Mouse (Mus musculus) kidney, postnatal 25 days (tissue): ENCODE results near the gene Serpinb1c.
A peak's percentile ranks its signal among the peaks of the same experiment; 100 is the strongest.
"Not testable (repeated sequence)": the region's sequence is repeated elsewhere in the genome, so short reads cannot be mapped to it uniquely, and the experiment has no call there.

ENCODE experiments used
- DNase-seq, 2 experiments: peaks; one replicate each; pipeline ENCODE4 v3.0.0; 2021; ENCODE audit warnings: mixed read lengths in 2 of 2

Gene Serpinb1c

DNA sequence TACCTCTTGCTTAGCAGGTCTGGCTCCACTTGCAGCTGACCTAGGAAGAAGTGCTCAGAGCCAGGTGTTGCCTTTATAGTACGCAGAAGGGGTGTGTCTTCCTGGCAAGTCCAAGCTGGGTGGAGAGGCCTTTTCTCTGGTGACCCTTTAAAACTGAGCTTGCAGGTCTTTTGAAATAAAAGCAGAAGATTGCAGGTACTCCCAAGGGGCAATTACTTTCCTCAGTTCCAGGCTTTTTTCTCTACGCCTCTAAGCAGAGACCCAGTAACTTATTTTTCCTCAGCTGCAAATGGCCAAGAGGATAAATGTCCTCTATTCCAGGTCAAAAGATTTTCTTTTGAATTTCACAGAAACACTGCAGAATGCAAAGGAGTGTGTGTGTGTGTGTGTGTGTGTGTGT is at the start of gene Serpinb1c:
Serpinb1c (minus strand) TSS at position 101 of the 400 bp plus-strand sequence.
- DNase-seq, result no peak

DNA sequence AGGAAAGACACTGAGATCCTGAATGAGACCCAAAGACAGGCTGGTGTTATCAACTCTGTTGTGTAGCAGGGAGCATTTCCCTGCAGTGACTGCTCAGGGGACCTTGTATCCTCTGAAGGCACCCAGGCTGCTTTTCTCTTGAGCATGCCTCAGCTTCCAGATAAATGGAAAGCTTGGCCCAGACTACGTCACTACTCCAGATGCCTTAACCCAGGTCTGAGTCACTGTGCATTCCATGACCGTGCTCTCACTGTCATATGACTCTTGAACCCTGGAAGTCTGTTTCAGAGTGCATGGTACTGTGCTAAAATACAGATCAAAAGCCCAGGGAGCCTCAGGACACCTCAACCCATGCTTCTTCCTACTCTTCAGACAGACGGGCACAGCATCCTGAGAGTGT is 41.2 kb upstream of the Serpinb1c start:
- DNase-seq, result not testable (repeated sequence)

DNA sequence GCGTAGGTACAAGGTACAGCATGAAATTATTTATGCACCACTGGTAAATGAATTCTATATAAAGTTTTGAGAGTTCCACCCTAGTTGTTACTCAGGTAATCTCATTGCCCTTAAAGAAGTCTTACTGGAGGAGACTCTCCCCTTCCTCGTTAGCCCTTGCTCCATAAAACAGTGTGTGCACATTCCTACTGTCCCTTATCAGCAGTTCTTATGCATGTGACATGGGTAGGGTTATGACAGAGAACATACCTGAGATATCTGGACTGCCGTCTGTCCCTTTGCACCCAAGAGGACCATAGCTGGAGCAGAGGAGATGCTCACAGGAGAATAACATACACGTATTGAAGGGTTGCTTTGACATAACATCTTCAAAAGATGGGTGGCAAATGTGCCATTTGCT is 40.3 kb upstream of the Serpinb1c start:
- not testable (repeated sequence) for DNase-seq

DNA sequence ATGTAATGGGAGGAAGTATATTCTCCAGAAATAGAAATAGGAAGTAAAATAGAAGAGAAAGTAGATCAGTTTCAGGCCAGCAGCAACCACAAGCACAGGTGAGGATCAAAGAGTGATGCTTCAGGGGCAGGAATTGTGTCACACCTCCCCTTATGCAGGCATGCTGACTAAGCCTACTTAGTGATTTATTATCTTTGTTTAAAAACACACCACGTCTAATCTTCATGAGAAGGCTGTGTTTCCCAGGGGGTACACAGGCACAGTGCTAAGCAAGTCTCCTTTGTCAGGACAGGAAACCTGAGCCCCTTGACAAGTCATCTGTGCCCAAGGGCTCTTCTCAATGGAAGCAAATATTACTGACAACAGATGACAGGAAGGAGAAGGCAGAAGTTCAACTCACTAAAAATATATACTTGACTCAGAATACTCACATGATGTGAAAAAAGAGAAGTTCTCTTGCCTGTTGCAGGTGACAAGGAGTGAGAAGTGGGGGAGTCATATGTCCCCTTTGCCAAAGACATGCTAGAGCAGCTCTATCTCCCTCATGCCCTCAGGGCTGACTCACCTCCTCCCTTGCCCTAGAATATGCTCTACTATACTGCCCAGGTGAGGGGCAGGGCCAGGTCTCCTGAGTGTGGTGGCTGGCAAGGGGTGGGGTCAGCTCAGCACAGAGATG is 36.8 kb upstream of the Serpinb1c start:
- DNase-seq, result no peak

DNA sequence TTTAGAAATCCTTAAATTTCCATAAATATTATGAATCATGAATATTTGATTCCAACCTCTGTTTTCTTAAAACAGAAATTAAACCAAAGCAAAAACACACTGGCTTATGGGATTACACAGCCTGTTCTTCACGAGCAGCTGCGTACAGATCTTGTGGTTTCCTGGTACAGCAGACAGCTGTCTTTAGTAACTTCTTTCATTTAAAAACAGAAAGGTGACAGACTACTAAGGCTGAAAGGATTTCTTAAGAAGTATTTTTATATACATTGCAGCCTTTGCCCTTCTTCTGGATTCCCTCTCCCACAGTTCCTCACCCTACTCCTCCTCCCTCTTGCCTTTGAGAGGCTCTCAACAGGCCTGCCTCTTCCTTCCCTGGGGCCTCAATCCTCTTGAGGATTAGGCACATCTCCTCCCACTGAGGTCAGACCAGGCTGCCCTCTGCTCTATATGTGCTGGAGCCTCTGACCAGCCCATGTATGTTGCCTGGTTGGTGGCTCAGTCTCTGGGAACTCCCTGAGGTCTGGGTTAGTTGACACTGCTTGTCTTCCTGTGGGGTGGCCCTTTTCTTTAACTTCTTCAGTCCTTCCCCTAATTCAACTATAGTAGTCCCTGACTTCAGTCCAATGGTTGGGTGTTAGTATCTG is 31.2 kb upstream of the Serpinb1c start:
- no peak for DNase-seq

DNA sequence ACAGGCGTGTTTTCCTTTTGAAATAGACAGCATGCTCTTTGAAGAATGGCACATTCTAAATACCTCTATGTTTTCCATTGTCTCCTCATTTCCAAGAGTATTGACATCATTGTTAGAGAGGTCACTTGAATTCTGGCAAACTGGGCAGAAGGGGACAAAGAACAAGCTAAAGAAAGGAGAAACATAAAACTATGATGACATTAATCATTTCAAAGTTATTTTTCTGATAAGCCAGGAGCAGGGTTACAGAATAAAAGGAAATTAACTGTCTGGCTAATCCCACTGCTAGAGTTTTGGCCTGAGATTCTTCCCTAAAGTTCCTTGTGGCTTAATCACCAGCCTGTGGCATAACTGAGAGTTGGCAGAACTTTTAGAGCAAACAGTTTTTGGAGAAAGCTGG is 29.2 kb upstream of the Serpinb1c start:
- DNase-seq, result no peak

DNA sequence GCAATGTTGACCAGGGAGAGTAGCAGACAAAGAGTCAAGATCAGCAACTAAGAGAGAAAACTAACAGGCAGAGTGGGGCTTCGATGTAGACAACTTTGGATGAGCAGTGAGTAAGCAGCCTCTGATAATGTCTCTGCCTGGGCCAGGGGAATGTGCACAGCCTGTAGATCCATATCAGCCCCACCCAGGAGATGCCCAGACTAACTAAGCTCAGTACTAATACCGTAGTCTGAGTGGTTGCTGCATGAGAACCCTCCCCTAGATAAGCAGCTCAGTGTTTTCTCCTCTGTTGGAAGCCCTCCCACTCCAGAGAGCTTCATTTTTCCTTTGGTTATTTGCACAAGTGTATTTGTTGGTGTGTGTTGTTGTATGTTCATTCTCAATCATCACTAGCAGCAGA is 28.6 kb upstream of the Serpinb1c start:
- no peak for DNase-seq

DNA sequence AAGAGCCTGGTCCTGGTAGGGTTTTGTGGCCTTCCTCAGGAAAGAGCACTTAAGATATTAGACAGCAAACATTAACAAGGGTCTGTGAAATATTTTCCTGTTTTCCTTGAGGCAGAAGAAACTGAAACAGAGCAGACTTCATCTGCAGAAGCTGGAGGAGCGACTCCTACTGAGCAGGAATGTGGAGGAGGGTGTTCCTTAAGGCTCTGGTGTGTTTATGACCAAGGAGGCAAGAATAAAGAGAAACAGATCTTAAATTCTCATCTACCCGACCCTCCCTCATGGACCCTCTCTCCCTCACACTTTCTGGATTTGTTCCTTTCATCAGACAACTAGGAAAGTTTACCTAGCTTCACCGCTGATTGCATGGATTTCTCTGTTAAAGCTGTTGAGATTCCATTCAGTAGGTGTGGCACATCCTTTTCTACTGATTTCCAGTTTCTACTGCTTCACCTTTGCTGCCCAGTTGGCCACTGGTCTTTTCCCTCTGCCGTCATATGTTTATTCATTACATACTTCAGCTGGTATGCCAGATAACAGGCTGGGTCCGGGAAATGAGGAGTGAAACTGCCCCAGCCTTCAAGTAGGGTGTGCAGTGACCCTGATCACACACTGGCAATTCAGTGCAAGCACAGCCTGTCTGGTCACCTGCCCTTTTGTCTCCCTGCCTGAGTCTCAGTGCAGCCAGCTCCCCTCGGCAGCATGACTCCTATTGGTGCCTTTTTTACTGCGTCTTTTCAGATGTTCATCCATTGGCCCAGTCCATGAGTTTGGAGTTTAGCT is 26.8 kb upstream of the Serpinb1c start:
- DNase-seq, result peak; percentile 36 to 76

DNA sequence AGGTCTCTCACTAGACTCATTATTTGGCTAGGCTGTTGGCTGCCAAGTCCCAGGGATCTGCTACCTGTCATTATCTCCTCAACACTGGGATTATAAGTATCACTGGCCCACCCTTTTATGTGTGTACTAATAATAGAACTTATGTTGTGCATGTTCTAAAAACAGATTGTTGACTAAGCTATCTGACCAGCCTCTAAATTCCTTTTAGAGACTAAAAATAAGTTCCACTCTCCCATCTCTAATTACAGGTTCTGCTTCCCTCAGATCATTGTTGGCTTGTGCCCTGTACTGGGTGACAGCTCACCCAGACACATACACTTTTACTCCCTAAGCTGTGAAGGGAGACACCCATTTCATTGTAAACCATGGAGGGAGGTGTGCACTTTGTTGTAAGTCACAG is 24.6 kb upstream of the Serpinb1c start:
- no peak for DNase-seq

DNA sequence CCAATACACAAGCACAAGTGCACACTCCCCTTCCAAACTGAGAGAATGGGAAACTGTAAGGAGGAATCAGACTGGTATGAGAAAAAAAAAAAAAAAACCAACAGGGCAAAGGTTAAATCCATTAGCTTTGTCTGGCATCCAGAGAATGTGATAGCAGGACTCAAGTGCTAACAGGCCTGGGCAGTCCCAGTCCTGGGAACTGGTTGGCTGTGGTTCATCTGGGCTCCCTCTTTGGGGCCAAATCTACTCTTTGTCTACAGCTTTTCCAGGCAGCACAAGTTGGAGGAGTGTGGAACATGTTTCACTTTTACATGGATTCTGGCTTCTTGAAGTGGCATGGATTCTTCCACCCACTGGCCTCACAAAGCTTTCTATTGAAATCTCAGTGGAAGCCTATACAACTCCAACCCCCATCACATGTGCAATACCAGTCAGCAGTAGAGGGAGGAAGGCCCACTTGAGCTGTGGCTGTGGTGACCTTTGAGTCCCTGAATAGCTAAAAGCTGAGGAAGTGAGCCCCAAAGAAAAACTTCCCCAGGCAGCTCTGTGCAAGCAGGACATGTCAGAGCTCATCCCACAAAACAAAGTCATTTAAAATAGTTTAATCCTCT is 14.9 kb upstream of the Serpinb1c start:
- peak; percentile 11 to 51 for DNase-seq

DNA sequence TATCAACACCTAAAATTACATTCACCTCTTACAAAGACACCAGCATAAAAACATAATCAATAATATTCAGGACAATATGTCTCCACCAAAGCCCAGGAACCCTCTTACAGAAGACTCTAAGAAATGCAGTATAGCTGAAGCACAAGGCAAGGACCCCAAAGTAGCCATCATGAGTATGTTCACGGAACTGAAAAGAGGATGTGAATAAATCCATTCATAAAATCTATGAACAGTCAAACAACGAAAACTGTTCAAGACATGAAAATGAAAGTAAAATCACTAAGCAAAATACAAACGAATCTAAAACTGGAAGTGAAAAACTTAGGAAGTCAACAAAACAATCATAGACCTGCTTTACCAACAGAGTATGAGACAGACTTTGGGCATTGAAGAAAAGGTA is 10.2 kb upstream of the Serpinb1c start:
- no peak for DNase-seq

DNA sequence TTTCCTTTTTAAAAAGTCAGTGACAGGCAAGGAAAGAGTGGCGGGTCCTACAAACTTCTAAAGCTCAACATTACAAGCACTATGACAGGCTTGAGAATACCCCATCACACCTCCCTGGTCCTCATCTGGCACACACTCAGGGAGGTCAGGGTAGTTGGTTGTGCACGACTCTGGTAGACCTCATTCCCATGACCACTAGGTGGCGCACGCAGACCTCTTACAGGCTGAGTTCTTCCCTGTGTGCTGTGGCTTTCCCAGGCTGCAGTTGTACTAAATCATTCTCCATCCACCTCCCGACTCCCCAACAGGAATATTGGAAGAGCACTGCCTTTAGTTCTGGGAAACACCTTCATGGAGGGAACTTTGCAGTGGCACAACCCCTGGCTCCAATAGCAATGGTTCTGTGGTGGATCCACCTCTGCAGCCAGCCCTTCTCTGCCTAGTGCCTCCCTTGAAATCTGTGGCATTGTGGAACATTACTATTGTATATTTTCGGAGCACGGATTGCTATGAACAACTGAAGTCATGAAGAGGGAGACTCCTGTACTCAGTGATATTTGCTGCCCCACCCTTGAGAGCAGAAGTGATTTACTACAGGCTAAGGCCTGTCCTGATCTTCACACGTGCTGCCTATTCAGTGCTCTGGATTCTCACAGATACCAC is 5.3 kb upstream of the Serpinb1c start:
- DNase-seq, result peak; percentile 91 to 98

DNA sequence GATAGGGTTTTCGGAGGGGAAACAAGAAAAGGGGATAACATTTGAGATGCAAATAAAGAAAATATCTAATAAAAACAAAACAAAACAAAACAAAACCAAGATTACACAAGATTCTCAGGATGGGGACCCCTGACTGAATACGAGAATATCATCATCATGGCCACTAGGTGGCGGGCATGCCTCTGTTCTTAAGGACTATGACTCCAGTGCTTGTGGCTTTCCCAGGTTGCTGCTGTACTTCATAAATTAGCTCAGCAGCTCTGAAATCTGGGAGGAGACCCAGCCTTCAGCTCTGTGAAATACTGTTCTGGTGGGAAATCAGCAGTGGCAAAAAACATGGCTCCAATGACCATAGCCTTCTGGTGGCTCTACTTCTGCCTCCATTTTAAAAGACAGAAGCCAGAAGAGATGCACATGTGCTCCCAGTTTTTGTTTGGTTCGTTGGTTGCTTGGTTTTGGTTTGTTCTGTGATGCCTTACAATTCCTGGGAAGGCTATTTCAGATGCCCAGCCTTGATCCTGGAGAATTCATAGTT is 4.5 kb upstream of the Serpinb1c start:
- peak; percentile 70 to 87 for DNase-seq

DNA sequence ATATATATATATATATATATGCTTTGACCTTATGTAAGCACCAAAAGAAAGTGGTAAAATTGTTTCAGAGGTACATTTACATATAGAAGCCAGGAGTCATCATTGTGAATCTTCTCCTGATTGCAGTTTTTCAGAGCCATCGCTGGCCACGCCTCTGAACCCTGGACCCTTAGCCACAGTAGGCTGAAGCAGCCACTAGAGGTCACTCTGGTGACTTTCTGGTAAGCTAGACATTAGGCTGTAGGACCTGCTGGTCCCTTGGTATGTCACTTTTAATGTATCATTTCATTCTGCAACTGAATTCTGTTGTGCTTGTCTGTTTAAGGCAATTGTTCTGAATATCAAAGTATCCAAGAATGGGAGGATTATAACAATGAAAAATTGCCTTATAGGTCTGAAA is 2.6 kb upstream of the Serpinb1c start:
- DNase-seq, result peak; percentile 56 to 73

DNA sequence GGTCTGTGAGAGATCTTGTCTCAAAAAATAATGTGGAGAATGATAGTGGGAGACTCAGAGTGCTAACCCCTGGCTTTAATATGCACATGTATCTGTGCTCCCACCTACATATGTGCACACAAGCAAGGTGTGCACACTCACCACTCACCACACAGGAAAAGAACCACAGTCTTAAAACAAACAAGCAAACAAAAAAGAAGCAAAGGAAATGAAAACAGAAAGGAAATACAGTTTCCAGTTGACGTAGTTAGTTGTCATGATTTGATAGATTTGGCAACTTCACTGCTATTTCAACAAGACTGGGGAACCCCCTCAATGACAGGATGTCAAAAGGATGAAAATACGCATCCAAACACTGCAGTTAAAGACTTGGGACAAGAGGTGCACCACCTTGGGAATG is 1.1 kb upstream of the Serpinb1c start:
- not testable (repeated sequence) for DNase-seq

DNA sequence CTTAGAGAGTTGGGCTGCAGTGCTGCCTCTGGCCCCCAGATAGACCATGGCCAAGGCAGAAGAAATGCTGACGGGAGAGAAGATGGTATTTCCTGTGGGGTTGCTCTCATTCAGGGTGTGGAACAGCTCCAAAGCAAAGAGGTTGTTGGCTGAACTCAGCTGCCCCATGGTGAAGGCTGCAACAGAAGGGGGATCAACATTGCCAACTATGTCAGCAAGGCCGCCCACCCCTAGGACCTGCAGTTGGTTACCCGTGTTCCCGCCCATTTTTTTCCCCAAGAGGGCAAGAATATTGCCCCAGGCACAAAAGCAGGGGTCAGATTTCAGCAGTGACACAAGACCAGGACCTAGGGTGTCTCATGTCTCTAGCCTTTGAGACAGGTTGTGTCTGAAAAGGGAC is 1.1 kb downstream of the Serpinb1c start:
- no peak for DNase-seq

DNA sequence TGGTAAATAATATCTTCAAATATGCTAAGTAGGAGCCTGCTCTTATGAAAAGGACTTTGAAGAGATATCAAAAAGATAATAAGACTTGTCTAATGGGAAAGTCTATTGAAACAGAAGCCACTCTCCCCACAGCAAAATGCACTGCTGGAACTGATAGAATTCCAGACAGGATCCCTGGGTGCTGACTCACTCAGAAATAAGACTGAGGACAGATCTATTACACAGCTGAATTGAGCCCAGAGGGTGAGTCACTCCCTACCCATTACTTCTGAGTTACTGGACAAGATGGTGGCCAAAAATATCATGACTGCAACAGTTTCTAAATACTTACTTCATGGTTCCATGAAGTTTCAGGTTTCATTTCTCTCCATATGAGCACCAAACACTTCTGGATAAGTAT is 13.3 kb downstream of the Serpinb1c start:
- DNase-seq, result no peak

DNA sequence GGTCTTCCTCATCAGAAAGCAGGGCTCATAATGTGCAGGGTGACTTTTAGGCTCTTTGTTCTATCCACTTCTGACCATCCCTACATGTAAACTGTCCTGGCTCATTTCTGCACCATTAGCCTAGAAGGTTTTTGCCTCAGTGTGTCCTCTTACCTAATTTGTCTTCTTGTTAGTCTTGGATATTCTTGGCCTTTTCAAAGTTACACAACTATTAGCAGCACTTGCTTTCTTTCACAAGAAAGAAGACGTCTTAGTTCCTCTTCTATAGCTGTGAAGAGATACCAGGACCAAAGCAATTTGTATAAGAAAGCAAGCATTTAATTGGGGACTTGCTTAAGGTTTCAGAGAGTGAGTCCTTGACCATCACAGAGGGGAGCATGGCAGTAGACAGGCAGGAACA is 24.1 kb downstream of the Serpinb1c start:
- no peak for DNase-seq

DNA sequence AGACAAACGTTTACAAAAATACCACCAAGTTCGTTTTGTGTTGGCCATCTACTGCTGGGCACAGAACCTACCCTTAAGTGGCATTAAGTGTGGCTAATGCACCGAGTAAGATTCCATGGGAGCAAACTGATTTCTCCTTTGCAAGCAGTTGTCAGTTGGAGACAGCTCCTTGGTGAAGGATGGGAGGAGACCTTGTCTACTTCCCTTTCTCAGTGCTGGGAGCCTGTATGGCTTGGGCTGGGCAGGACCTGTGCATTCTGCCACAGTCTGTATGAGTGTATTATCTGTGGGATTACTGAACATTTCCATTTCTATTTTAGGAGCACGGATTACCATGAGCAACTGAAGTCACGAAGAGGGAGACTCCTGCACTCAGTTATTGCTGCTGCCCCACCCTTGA is 29.2 kb downstream of the Serpinb1c start:
- DNase-seq, result no peak

DNA sequence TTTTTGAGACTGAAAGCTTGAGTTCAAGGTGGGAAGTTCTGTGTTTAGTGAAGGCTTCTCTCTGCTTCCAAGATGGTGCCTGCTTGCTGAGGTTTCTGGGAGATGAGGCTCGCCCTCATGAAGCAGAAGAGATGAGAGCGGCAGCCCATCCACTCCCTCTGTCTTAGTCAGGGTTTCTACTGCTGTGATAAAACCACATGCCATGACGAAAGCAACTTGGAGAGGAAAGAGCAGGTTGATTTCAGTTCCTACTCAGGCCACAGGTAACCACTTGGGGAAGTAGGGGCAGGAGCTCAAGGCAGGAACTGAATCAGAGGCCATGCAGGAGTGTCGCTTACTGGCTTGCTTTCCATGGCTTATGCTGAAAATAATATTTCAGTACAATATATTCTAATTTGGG is 29.8 kb downstream of the Serpinb1c start:
- not testable (repeated sequence) for DNase-seq

DNA sequence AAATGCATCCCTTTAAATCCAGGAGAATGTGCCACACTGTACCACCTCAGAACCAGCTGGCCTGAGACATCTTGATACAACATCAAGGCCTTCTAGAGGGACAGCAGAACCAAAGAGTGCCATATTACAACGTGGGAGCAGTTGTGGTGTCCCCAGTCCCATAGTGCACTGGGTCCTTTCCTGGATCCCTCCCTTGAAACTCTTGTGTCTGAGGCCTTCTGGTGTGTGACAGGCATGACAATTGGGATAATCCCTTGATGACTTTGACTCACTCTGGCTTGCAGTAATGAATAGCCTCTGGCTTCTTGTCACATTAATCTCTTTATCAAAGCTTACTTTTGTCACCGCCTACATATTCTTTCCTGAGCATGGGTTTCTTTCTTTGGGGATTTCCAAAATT is 31.0 kb downstream of the Serpinb1c start:
- DNase-seq, result no peak

DNA sequence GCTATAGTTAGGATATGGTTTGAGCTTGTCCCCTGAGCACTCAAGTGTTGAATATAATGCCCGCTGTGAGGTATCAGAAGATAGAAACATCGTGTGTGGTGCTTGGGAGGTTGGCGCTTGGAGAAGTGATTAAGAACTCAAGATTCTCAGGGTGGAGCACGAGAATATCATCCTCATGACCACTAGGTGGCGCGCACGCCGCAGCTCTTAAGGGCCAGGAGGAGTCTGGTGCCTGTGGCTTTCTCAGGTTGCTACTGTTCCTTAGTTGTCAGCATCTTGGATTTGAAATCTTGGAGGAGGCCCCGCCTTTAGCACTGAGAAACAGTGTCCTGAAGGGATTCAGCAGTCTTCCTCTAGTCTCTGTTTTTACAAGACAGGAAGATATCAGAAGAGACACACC is 31.5 kb downstream of the Serpinb1c start:
- peak; percentile 75 to 81 for DNase-seq

DNA sequence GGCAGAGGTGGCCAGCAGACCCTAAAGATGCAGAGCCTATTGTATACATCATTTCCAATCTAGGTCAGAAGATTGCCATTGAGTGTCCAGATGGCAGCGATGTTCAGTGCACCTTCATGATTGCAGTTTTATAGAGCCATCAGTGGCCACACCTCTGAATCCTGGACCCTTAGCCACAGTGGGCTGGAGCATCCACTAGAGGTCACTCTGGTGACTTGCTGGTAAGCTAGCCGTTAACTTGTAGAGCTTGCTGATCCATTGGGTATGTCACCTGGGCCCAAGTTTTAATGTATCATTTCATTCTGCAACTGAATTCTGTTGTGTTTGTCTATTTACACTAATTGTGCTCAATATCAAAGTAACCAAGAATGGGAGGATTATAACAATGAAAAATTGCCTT is 32.4 kb downstream of the Serpinb1c start:
- no peak for DNase-seq
